Mouse (Mus musculus) testis, adult 2 months (tissue): ENCODE data around the gene Mypn.

ENCODE experiments used
- CTCF ChIP-seq: fragments of 200-500 bp; IDR thresholded peaks from 2 replicates; pipeline ENCODE4 v1.5.1; 2012; ENCODE audit warnings: low read depth, mild to moderate bottlenecking, inconsistent platforms, low read length, moderate library complexity; ENCODE audit not compliant: control insufficient read depth, insufficient read depth, insufficient replicate concordance
- POLR2A ChIP-seq: fragments of 200-500 bp; IDR thresholded peaks from 2 replicates; pipeline ENCODE4 v1.6.1; 2012; ENCODE audit warnings: low read depth, mild to moderate bottlenecking, inconsistent platforms, low read length, moderate library complexity; ENCODE audit not compliant: control insufficient read depth

DNA sequence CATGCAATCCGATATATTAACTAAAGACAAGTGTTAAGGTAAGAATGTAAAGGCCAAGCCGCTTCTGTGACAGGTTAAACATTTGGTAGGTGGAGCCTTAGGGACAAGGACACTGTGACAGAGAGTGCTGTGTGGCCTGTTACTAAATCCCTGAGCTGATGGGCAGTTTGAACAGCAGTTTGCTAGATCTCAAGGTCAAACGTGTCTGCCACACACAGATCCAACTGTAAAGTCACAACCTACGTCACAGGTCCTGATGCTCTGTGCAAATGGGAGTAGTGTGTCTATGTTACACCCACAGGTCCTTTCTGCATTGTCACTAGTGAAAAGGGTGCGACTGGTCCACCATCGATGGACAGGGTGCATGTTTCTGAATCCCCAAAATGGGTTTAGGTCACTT, 71.4 kb downstream of the Mypn start:
- TF ChIP-seq CTCF (no peak), POLR2A (no peak)
